Mouse (Mus musculus) erythroblast, embryonic 14.5 days (primary cell): ENCODE measurements around the gene Milr1.

ENCODE experiments used
- GATA1 ChIP-seq: IDR thresholded peaks from 2 replicates; pipeline ENCODE4 v1.6.1; 2012; ENCODE audit warnings: low read length, inconsistent platforms, mixed read lengths
- TAL1 ChIP-seq: IDR thresholded peaks from 3 replicates; pipeline ENCODE4 v1.6.1; 2012; ENCODE audit warnings: low read length, inconsistent platforms, mixed read lengths

- TF ChIP-seq TAL1 (no peak), GATA1 (no peak)
These were observed 29.7 kb downstream of the Milr1 start for GRCm38 (mm10) chr11:106780590-106781220.
